Mouse (Mus musculus) neutrophil, adult 5-6 weeks (primary cell): ENCODE measurements around the gene Rhod. TPM values are rescaled to one million over a fixed set of nuclear protein-coding genes. Genes with fewer than 3 reads are reported as not detected.

Source experiments
- total RNA-seq: library from RNA; stranded (forward); fragments of 200-1000 nt; gene quantifications from 2 replicates; pipeline ENCODE4 v1.2.3, GENCODE M21; 2017

Rhod gene
- total RNA-seq, 1 experiment from 2014 or later = not detected

Other genes starting within 250 kb of the Rhod start
- gene Tbc1d10c, start 248.1 kb downstream of the Rhod start, total RNA-seq = 231 and 269 TPM in 2 replicates
- 535 and 541 TPM in 2 replicates for gene Ppp1ca, start 247.4 kb downstream of the Rhod start, total RNA-seq
- 35.1 and 44.3 TPM in 2 replicates for gene Rad9a, start 237.8 kb downstream of the Rhod start, total RNA-seq
- gene Clcf1, start 225.2 kb downstream of the Rhod start, total RNA-seq = 52.0 and 61.9 TPM in 2 replicates
- not detected in 2 replicates for gene AC109138.7, start 225.1 kb downstream of the Rhod start, total RNA-seq
- gene Pold4, start 207.5 kb downstream of the Rhod start, total RNA-seq = 228 and 251 TPM in 2 replicates
- gene Ssh3, start 170.3 kb downstream of the Rhod start, total RNA-seq = 48.0 and 59.8 TPM in 2 replicates
- 36.3 and 49.8 TPM in 2 replicates for gene Ankrd13d, start 156.3 kb downstream of the Rhod start, total RNA-seq
- 692 and 849 TPM in 2 replicates for gene Grk2, start 133.2 kb downstream of the Rhod start, total RNA-seq
- gene Kdm2a, start 41.1 kb downstream of the Rhod start, total RNA-seq = 205 and 210 TPM in 2 replicates
- gene Syt12, start 38.0 kb upstream of the Rhod start, total RNA-seq = not detected in 2 replicates
- gene 2010003K11Rik, start 59.2 kb upstream of the Rhod start, total RNA-seq = not detected in 2 replicates
- 0.35 and 2.2 TPM in 2 replicates for gene Pcx, start 71.0 kb upstream of the Rhod start, total RNA-seq
- gene Lrfn4, start 176.2 kb upstream of the Rhod start, total RNA-seq = not detected in 2 replicates
- gene Rce1, start 186.2 kb upstream of the Rhod start, total RNA-seq = 19.2 and 24.2 TPM in 2 replicates